8 mouse cellular contexts compared by ENCODE assay signal in the genomic region with DNA sequence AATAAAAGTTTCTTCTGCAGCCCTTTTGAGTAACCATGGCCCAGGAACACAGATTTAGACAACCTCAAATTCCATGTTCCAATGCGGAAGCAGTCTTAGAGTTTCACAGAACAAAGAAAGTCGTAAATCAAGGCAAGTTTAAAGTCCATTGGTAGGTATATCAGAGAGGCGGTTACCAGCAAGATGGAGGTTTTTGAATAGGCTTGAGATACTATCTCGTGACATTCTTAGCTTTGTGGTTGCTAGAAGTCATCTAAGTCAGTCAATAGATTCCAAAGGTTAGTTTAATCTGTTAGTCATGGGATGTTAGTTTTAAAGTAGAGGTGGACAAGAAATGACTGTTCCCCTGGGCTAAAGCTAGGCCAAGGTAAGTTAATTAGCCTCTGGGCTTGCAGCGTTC. TPM values are rescaled to one million over a fixed set of nuclear protein-coding genes. Genes with fewer than 3 reads are reported as not detected.
DNase-seq lines count a peak whose midpoint lies in the region; ATAC-seq and TF ChIP-seq lines count a peak whose summit lies in the region.

TSS of gene Fgd4 (minus strand) at position 89 of the 400 bp plus-strand sequence.

- no peaks in the 10 kb centered on the region for H3K36me3 ChIP-seq in forebrain, embryonic 12.5 days (replicated peaks)
- H3K36me3 ChIP-seq in hindbrain, embryonic 11.5 days (ENCODE audit: control insufficient read depth, insufficient read depth, low read length) = no peaks in the 10 kb centered on the region
- no peaks in the 10 kb centered on the region for H3K36me3 ChIP-seq in limb, embryonic 12.5 days

- 0 out of 2 replicates have a peak, but pooled peaks have one; percentile 12 for ATAC-seq in forebrain, embryonic 12.5 days (ENCODE audit: low FRiP score)
- peak; percentile 10; the same call in 1 of the 2 replicates for ATAC-seq in hindbrain, embryonic 11.5 days (ENCODE audit: low FRiP score)
- ATAC-seq in limb, embryonic 12.5 days (ENCODE audit: insufficient number of reproducible peaks, insufficient read depth, low FRiP score, low TSS enrichment, low read depth) = no peak

- TF ChIP-seq POLR2A in olfactory bulb, adult 2 months (IDR thresholded peaks at IDR 0.05; ENCODE audit: insufficient read depth, low read depth, low read length) = no peak

- DNase-seq in retina, embryonic 14.5 days (ENCODE audit: low spot score) = peak; percentile 5
- DNase-seq in retina, postnatal 1 day = no peak
- no peak for DNase-seq in hindbrain, embryonic 11.5 days (ENCODE audit: low spot score)
- DNase-seq in thymus, postnatal 14 days = no peak
- DNase-seq in urinary bladder, adult 2 months (ENCODE audit: low spot score) = no peak

- H3K27me3 ChIP-seq in forebrain, embryonic 12.5 days = peaks cover 13% of the 10 kb centered on the region
- H3K27me3 ChIP-seq in hindbrain, embryonic 11.5 days (ENCODE audit: control insufficient read depth, insufficient read depth, low read length) = no peaks in the 10 kb centered on the region
- no peaks in the 10 kb centered on the region for H3K27me3 ChIP-seq in limb, embryonic 12.5 days

- peak within 1 kb of the TSS; percentile 88 for H3K9ac ChIP-seq in forebrain, embryonic 12.5 days
- H3K9ac ChIP-seq in hindbrain, embryonic 11.5 days (ENCODE audit: low read depth, low read length) = peak within 1 kb of the TSS; percentile 84
- H3K9ac ChIP-seq in limb, embryonic 12.5 days (replicated peaks) = peak within 1 kb of the TSS; percentile 85

- no peaks in the 10 kb centered on the region for H3K9me3 ChIP-seq in forebrain, embryonic 12.5 days
- H3K9me3 ChIP-seq in hindbrain, embryonic 11.5 days (ENCODE audit: control insufficient read depth, low read length) = no peaks in the 10 kb centered on the region
- H3K9me3 ChIP-seq in limb, embryonic 12.5 days = no peaks in the 10 kb centered on the region

- TF ChIP-seq CTCF in olfactory bulb, adult 2 months (IDR thresholded peaks at IDR 0.05; ENCODE audit: insufficient read depth, low read depth, low read length) = no peak

- 50% methylated on average over 5 of the region's 5 CpGs for WGBS in forebrain, embryonic 12.5 days
- WGBS in hindbrain, embryonic 11.5 days = 45% methylated on average over 5 of the region's 5 CpGs
- 32% methylated on average over 5 of the region's 5 CpGs for WGBS in limb, embryonic 12.5 days
- 62% methylated on average over 5 of the region's 5 CpGs for WGBS in olfactory bulb, adult 2 months

- H3K27ac ChIP-seq in forebrain, embryonic 12.5 days = no peak within 1 kb of the TSS
- H3K27ac ChIP-seq in hindbrain, embryonic 11.5 days (ENCODE audit: low read depth, low read length) = no peak within 1 kb of the TSS
- peak within 1 kb of the TSS; percentile 70 for H3K27ac ChIP-seq in limb, embryonic 12.5 days
- H3K27ac ChIP-seq in olfactory bulb, adult 2 months (ENCODE audit: insufficient read depth, low read depth, low read length) = no peak within 1 kb of the TSS

- H3K4me2 ChIP-seq in forebrain, embryonic 12.5 days = peak within 1 kb of the TSS; percentile 96
- H3K4me2 ChIP-seq in hindbrain, embryonic 11.5 days (replicated peaks; ENCODE audit: low read depth, low read length) = peak within 1 kb of the TSS; percentile 94
- peak within 1 kb of the TSS; percentile 84 for H3K4me2 ChIP-seq in limb, embryonic 12.5 days

- H3K4me3 ChIP-seq in forebrain, embryonic 12.5 days (replicated peaks) = peak within 1 kb of the TSS; percentile 70
- H3K4me3 ChIP-seq in hindbrain, embryonic 11.5 days (ENCODE audit: low read depth, low read length) = peak within 1 kb of the TSS; percentile 76
- peak within 1 kb of the TSS; percentile 73 for H3K4me3 ChIP-seq in limb, embryonic 12.5 days (replicated peaks)
- peak within 1 kb of the TSS; percentile 75 for H3K4me3 ChIP-seq in olfactory bulb, adult 2 months (ENCODE audit: insufficient read depth, low read depth, low read length)

- H3K4me1 ChIP-seq in forebrain, embryonic 12.5 days = 0 out of 2 replicates have a peak, but pooled peaks cover 6% of the 10 kb centered on the region
- H3K4me1 ChIP-seq in hindbrain, embryonic 11.5 days (replicated peaks; ENCODE audit: control insufficient read depth, insufficient read depth, low read length) = no peaks in the 10 kb centered on the region
- 0 out of 2 replicates have a peak, but pooled peaks cover 6% of the 10 kb centered on the region for H3K4me1 ChIP-seq in limb, embryonic 12.5 days (replicated peaks)
- H3K4me1 ChIP-seq in olfactory bulb, adult 2 months (ENCODE audit: control insufficient read depth, insufficient read depth, low read length) = peaks cover 5% of the 10 kb centered on the region

RNA-seq across cellular contexts. Expression of gene Fgd4, which starts in this region (rescaled TPM):
- polyA plus RNA-seq in forebrain, embryonic 12.5 days (2016; fragmentation: Nextera tagmentation; extraction: Ambion mirVana) = 27.2 and 27.8 TPM in 2 replicates
- 22.3 and 32.9 TPM in 2 replicates for polyA plus RNA-seq in hindbrain, embryonic 11.5 days (2014; fragmentation: Nextera tagmentation; extraction: Ambion mirVana)
- 11.6 and 12.4 TPM in 2 replicates for polyA plus RNA-seq in limb, embryonic 12.5 days (2016; fragmentation: Nextera tagmentation; extraction: Ambion mirVana)
- polyA plus RNA-seq in olfactory bulb, adult 2 months (2012; ENCODE audit: insufficient read depth, insufficient read length, low replicate concordance, missing spikeins) = not detected in 2 replicates
- polyA plus RNA-seq in urinary bladder, adult 2 months (2012; rRNA removed) = 4.9 and 6.2 TPM in 2 replicates
